Mouse (Mus musculus) layer of hippocampus, postnatal 36 days (tissue): ENCODE measurements around the gene Slc9a3r1. TPM values are rescaled to one million over a fixed set of nuclear protein-coding genes. Genes with fewer than 3 reads are reported as not detected.

ENCODE experiments used
- DNase-seq, 2 experiments: peaks; one replicate each; pipeline ENCODE4 v3.0.0; 2022
- total RNA-seq, 2 experiments: library from RNA; stranded (reverse); gene quantifications; 2 replicates each; pipeline ENCODE4 v1.2.3; 2021

Slc9a3r1 gene
- total RNA-seq, 2 experiments from 2014 or later: 72.1 to 73.7 TPM

- no peak for DNase-seq
These were observed 29.0 kb downstream of the Slc9a3r1 start for GRCm38 (mm10) chr11:115192180-115192579.

- no peak for DNase-seq
These were observed 31.6 kb downstream of the Slc9a3r1 start for GRCm38 (mm10) chr11:115194693-115195092.

- DNase-seq: no peak
These were observed 32.8 kb downstream of the Slc9a3r1 start for GRCm38 (mm10) chr11:115195933-115196332.

- no peak for DNase-seq
These were observed 34.4 kb downstream of the Slc9a3r1 start for GRCm38 (mm10) chr11:115197558-115197957.

- DNase-seq: no peak
These were observed 35.8 kb downstream of the Slc9a3r1 start for GRCm38 (mm10) chr11:115198932-115199384.

- DNase-seq: no peak
These were observed 37.4 kb downstream of the Slc9a3r1 start for GRCm38 (mm10) chr11:115200520-115200919.

GRCm38 (mm10) chr11:115202316-115202715 lies 39.2 kb downstream of the Slc9a3r1 start:
- DNase-seq: peak; percentile 78 to 81

GRCm38 (mm10) chr11:115202756-115203155 lies 39.6 kb downstream of the Slc9a3r1 start:
- no peak for DNase-seq

GRCm38 (mm10) chr11:115208126-115208525 lies 45.0 kb downstream of the Slc9a3r1 start:
- DNase-seq: no peak

- no peak for DNase-seq
These were observed 45.9 kb downstream of the Slc9a3r1 start for GRCm38 (mm10) chr11:115208776-115209732.

- DNase-seq: no peak
These were observed 46.8 kb downstream of the Slc9a3r1 start for GRCm38 (mm10) chr11:115209958-115210357.

- DNase-seq: no peak
These were observed 49.0 kb downstream of the Slc9a3r1 start for GRCm38 (mm10) chr11:115212116-115212515.

- no peak for DNase-seq
These were observed 52.0 kb downstream of the Slc9a3r1 start for GRCm38 (mm10) chr11:115215123-115215522.

GRCm38 (mm10) chr11:115217439-115218410 lies 54.6 kb downstream of the Slc9a3r1 start:
- DNase-seq: peak in 1 of 2 experiments; percentile 34

- DNase-seq: no peak
These were observed 56.1 kb downstream of the Slc9a3r1 start for GRCm38 (mm10) chr11:115219263-115219662.

- DNase-seq: no peak
These were observed 56.5 kb downstream of the Slc9a3r1 start for GRCm38 (mm10) chr11:115219685-115220084.

- DNase-seq: no peak
These were observed 58.9 kb downstream of the Slc9a3r1 start for GRCm38 (mm10) chr11:115222077-115222476.

- DNase-seq: no peak
These were observed 59.4 kb downstream of the Slc9a3r1 start for GRCm38 (mm10) chr11:115222570-115222969.

- DNase-seq: no peak
These were observed 60.3 kb downstream of the Slc9a3r1 start for GRCm38 (mm10) chr11:115223451-115223850.

- DNase-seq: no peak
These were observed 60.7 kb downstream of the Slc9a3r1 start for GRCm38 (mm10) chr11:115223877-115224276.

GRCm38 (mm10) chr11:115224889-115225288 lies 61.7 kb downstream of the Slc9a3r1 start:
- peak; percentile 35 to 43 for DNase-seq

GRCm38 (mm10) chr11:115225301-115225700 lies 62.2 kb downstream of the Slc9a3r1 start:
- DNase-seq: peak in 1 of 2 experiments; percentile 33
